8 mouse cellular contexts compared by ENCODE assay signal in genomic region chr11:33203383-33204328, GRCm38 (mm10). TPM values are rescaled to one million over a fixed set of nuclear protein-coding genes. Genes with fewer than 3 reads are reported as not detected.
DNase-seq lines count a peak whose midpoint lies in the region; ATAC-seq and TF ChIP-seq lines count a peak whose summit lies in the region.

Tlx3 (minus strand) TSS chr11:33203589.

- H3K27ac ChIP-seq in forebrain, embryonic 15.5 days (replicated peaks), result no peak within 1 kb of the TSS
- no peak within 1 kb of the TSS for H3K27ac ChIP-seq in kidney, postnatal 0 days
- no peak within 1 kb of the TSS for H3K27ac ChIP-seq in left cerebral cortex, adult 2 months

- H3K36me3 ChIP-seq in forebrain, embryonic 15.5 days, result no peaks in the 10 kb centered on the region
- no peaks in the 10 kb centered on the region for H3K36me3 ChIP-seq in kidney, postnatal 0 days (ENCODE audit: insufficient read depth, low read length)

- peak within 1 kb of the TSS; percentile 45 for H3K4me2 ChIP-seq in forebrain, embryonic 15.5 days (replicated peaks)
- peak within 1 kb of the TSS; percentile 39; the same call in 1 of the 2 replicates for H3K4me2 ChIP-seq in kidney, postnatal 0 days (ENCODE audit: low read length)

- H3K27me3 ChIP-seq in forebrain, embryonic 15.5 days, result peaks cover 75% of the 10 kb centered on the region
- H3K27me3 ChIP-seq in kidney, postnatal 0 days (ENCODE audit: insufficient read depth, low read length), result peaks cover 88% of the 10 kb centered on the region

- under 1% methylated on average over 75 of the region's 81 CpGs for WGBS in forebrain, embryonic 15.5 days
- under 1% methylated on average over 75 of the region's 81 CpGs for WGBS in kidney, postnatal 0 days

- peak; percentile 52 for ATAC-seq in forebrain, embryonic 15.5 days (replicated peaks)
- 0 out of 2 replicates have a peak, but pooled peaks have one; percentile 14 for ATAC-seq in kidney, postnatal 0 days (replicated peaks; ENCODE audit: low FRiP score, low read depth)

- TF ChIP-seq CTCF in kidney, postnatal 0 days (IDR thresholded peaks at IDR 0.05; ENCODE audit: low read depth), result no peak
- TF ChIP-seq CTCF in left cerebral cortex, adult 2 months (IDR thresholded peaks at IDR 0.05), result no peak

- peak; percentile 29 for DNase-seq in ovary, postnatal 36 days (ENCODE audit: low spot score)
- DNase-seq in ovary, postnatal 10 days (ENCODE audit: low spot score), result no peak
- DNase-seq in cerebellum, adult 8-10 months, result peak; percentile 84
- DNase-seq in kidney, postnatal 0 days (ENCODE audit: low spot score), result peak; percentile 65
- peak; percentile 76 for DNase-seq in neural tube, embryonic 10.5 days (ENCODE audit: extremely low spot score, low spot score)
- no peak for DNase-seq in left cerebral cortex, adult 2 months (ENCODE audit: extremely low spot score in 1 of 2, low spot score in 2 of 2)
- DNase-seq in ovary, postnatal 14 days (ENCODE audit: low spot score), result no peak

- no peak within 1 kb of the TSS for H3K9ac ChIP-seq in forebrain, embryonic 15.5 days (replicated peaks)
- no peak within 1 kb of the TSS for H3K9ac ChIP-seq in kidney, postnatal 0 days (ENCODE audit: low read depth, low read length)

- H3K9me3 ChIP-seq in forebrain, embryonic 15.5 days, result no peaks in the 10 kb centered on the region
- H3K9me3 ChIP-seq in kidney, postnatal 0 days (replicated peaks; ENCODE audit: low read length), result no peaks in the 10 kb centered on the region; the same call in 1 of the 2 replicates

- intact Hi-C loops in left cerebral cortex, adult 2 months (cut with DNase I), result no loop called here

- H3K4me1 ChIP-seq in forebrain, embryonic 15.5 days, result peaks cover 43% of the 10 kb centered on the region
- peaks cover 10% of the 10 kb centered on the region for H3K4me1 ChIP-seq in kidney, postnatal 0 days (replicated peaks; ENCODE audit: insufficient read depth, low read length)

- peak within 1 kb of the TSS; percentile 29 for H3K4me3 ChIP-seq in forebrain, embryonic 15.5 days
- peak within 1 kb of the TSS; percentile 14 for H3K4me3 ChIP-seq in kidney, postnatal 0 days (replicated peaks; ENCODE audit: low read depth, low read length)
- H3K4me3 ChIP-seq in left cerebral cortex, adult 2 months, result no peak within 1 kb of the TSS

RNA-seq across cellular contexts. Expression of gene Tlx3, which starts in this region (rescaled TPM):
- polyA plus RNA-seq in forebrain, embryonic 15.5 days (2015; fragmentation: Nextera tagmentation; extraction: Ambion mirVana), result 0.18 TPM in 1 of 2 replicates, not detected in the other
- polyA plus RNA-seq in kidney, postnatal 0 days (2015; fragmentation: Nextera tagmentation; extraction: Ambion mirVana), result not detected in 2 replicates
- total RNA-seq in left cerebral cortex, adult 2 months (2021), result not detected

Comparison
In these comparisons a context has a peak if more than half of its experiments do, and no peak if none do; other contexts are left out.
1. DNase-seq: peak in ovary, postnatal 36 days (single experiment), cerebellum, adult 8-10 months (single experiment) and neural tube, embryonic 10.5 days (single experiment); none in ovary, postnatal 10 days (single experiment), left cerebral cortex, adult 2 months (0 of 2) and ovary, postnatal 14 days (single experiment).
2. Peak in ATAC-seq, H3K4me3 ChIP-seq and H3K4me2 ChIP-seq in forebrain, embryonic 15.5 days; RNA of the gene not detected or under 1 TPM.
3. Peak in DNase-seq, ATAC-seq, H3K4me3 ChIP-seq and H3K4me2 ChIP-seq in kidney, postnatal 0 days; RNA of the gene not detected or under 1 TPM.